Mouse (Mus musculus) liver, embryonic 14.5 days (tissue): ENCODE results near the gene Kcp. TPM values are rescaled to one million over a fixed set of nuclear protein-coding genes. Genes with fewer than 3 reads are reported as not detected.
A peak's percentile ranks its signal among the peaks of the same experiment; 100 is the strongest.

Experiments used
- ATAC-seq: fragments of 200-750 bp; cut with Nextera tagmentation; 2 replicates; pipeline ENCODE4 v1.8.0; 2017; ENCODE audit warnings: moderate number of reproducible peaks, mild to moderate bottlenecking, moderate library complexity; ENCODE audit not compliant: insufficient read depth
- DNase-seq, 3 experiments: peaks; one replicate each; pipeline ENCODE4 v3.0.0-alpha.2; 2012 to 2013; ENCODE audit warnings: low read depth in 3 of 3, low spot score in 3 of 3
- H3K27ac ChIP-seq: fragments of 300-500 bp; sonication (generic); 2 replicates; pipeline ENCODE4 v1.5.1; 2014; ENCODE audit warnings: moderate library complexity, mild to moderate bottlenecking, control low read depth, inconsistent platforms
- H3K27me3 ChIP-seq: fragments of 300-500 bp; sonication (generic); 2 replicates; pipeline ENCODE4 v1.6.1; 2014; ENCODE audit warnings: mild to moderate bottlenecking, low read length, moderate library complexity; ENCODE audit not compliant: control insufficient read depth, insufficient read depth
- H3K36me3 ChIP-seq: fragments of 300-500 bp; sonication (generic); replicated peaks from 2 replicates; pipeline ENCODE4 v1.6.1; 2014; ENCODE audit warnings: low read depth; ENCODE audit not compliant: control insufficient read depth, insufficient read depth
- H3K4me1 ChIP-seq, 2 experiments: fragments of 200-500 bp in 1 of 2; fragments of 300-500 bp in 1 of 2; sonication (generic) in 1 of 2; replicated peaks; 2 replicates each; pipeline ENCODE4 v1.6.1; 2012 to 2014; ENCODE audit warnings: antibody characterized with exemption in 1 of 2, inconsistent platforms in 1 of 2, low read length in 1 of 2; ENCODE audit not compliant: control insufficient read depth in 2 of 2, insufficient read depth in 2 of 2
- H3K4me2 ChIP-seq: fragments of 300-500 bp; sonication (generic); 2 replicates; pipeline ENCODE4 v1.6.1; 2014; ENCODE audit warnings: low read depth, mild to moderate bottlenecking, control low read depth, moderate library complexity
- H3K4me3 ChIP-seq, 2 experiments: fragments of 200-500 bp in 1 of 2; fragments of 300-500 bp in 1 of 2; sonication (generic) in 1 of 2; 2 replicates each; pipeline ENCODE4 v1.5.1; 2012 to 2014; ENCODE audit warnings: low read depth in 2 of 2, low read length in 2 of 2, mild to moderate bottlenecking in 2 of 2, control low read depth in 1 of 2, inconsistent platforms in 1 of 2, moderate library complexity in 1 of 2; ENCODE audit not compliant: insufficient read depth in 1 of 2
- H3K9ac ChIP-seq: fragments of 300-500 bp; sonication (generic); replicated peaks from 2 replicates; pipeline ENCODE4 v1.6.1; 2014; ENCODE audit warnings: mild to moderate bottlenecking, control low read depth, moderate library complexity
- H3K9me3 ChIP-seq: fragments of 300-500 bp; sonication (generic); 2 replicates; pipeline ENCODE4 v1.6.1; 2016; ENCODE audit warnings: low read length, mixed read lengths; ENCODE audit not compliant: control insufficient read depth
- CTCF ChIP-seq: IDR thresholded peaks from 2 replicates; pipeline ENCODE4 v1.5.1; 2016; ENCODE audit warnings: antibody characterized with exemption, low read depth, control low read depth
- EP300 ChIP-seq: IDR thresholded peaks from 2 replicates; pipeline ENCODE4 v1.6.1; 2016; ENCODE audit warnings: antibody characterized with exemption, low read depth
- WGBS: fragments of 180-500 bp; shearing (Covaris S2); extraction: QIAGEN DNeasy Blood & Tissue Kit; methylation state at CpG from one replicate; pipeline ENCODE4 v1.1.7; 2014; ENCODE audit not compliant: insufficient replicate concordance; 5-methylcytosine and 5-hydroxymethylcytosine counted together
- polyA plus RNA-seq, 2 experiments: library from polyadenylated mRNA; depleted of rRNA in 1 of 2; stranded (reverse) in 1 of 2; unstranded in 1 of 2; fragments of >200 nt; fragmentation: Nextera tagmentation in 1 of 2; extraction: Ambion mirVana in 1 of 2; gene quantifications; 2 replicates each; pipeline versions ENCODE4 v1.2.1 to v1.2.3; 2012 to 2014

The Kcp gene
- polyA plus RNA-seq, 2 experiments = 0.67 to 2.0 TPM

GRCm38 (mm10) chr6:29500177-29500576 is 7.6 kb downstream of the Kcp start:
- no peaks in the 10 kb centered on the region for H3K36me3 ChIP-seq
- H3K9me3 ChIP-seq = no peaks in the 10 kb centered on the region
- H3K27ac ChIP-seq = no peak overlapping the region
- H3K4me1 ChIP-seq = peaks cover 0 to 7% of the 10 kb centered on the region in 2 experiments; a peak in 2 of 4 replicates
- ATAC-seq (0 out of 2 replicates have a peak, but pooled peaks have one; percentile 15), DNase-seq (peak in 1 of 3 experiments; percentile 12)
- no peak overlapping the region for H3K4me3 ChIP-seq
- peaks cover 20% of the 10 kb centered on the region for H3K27me3 ChIP-seq
- TF ChIP-seq EP300 (no peak), CTCF (no peak)
- H3K4me2 ChIP-seq = no peak overlapping the region
- H3K9ac ChIP-seq = no peak overlapping the region
- WGBS = 26% methylated on average over 7 of the region's 7 CpGs

- TF ChIP-seq EP300 (no peak), CTCF (no peak)
- ATAC-seq = no peak
- WGBS = 22% methylated on average over 2 of the region's 2 CpGs
These were observed 10.0 kb downstream of the Kcp start for GRCm38 (mm10) chr6:29497791-29498190.

GRCm38 (mm10) chr6:29496270-29496669 is 11.5 kb downstream of the Kcp start:
- no peak overlapping the region for H3K27ac ChIP-seq
- no peak overlapping the region for H3K4me2 ChIP-seq
- no peak overlapping the region for H3K4me3 ChIP-seq
- H3K4me1 ChIP-seq = peaks cover 0 to 4% of the 10 kb centered on the region in 2 experiments; a peak in 2 of 4 replicates
- 15% methylated on average over 23 of the region's 25 CpGs for WGBS
- no peaks in the 10 kb centered on the region for H3K36me3 ChIP-seq
- H3K9ac ChIP-seq = no peak overlapping the region
- TF ChIP-seq EP300 = no peak
- no peak for TF ChIP-seq CTCF
- no peak for DNase-seq
- H3K27me3 ChIP-seq = peaks cover 20% of the 10 kb centered on the region
- no peak for ATAC-seq
- H3K9me3 ChIP-seq = no peaks in the 10 kb centered on the region

More at GRCm38 (mm10) chr6:29497791-29498190, 10.0 kb downstream of the Kcp start:
- DNase-seq = no peak
- no peaks in the 10 kb centered on the region for H3K36me3 ChIP-seq
- no peak overlapping the region for H3K4me2 ChIP-seq
- H3K27ac ChIP-seq = no peak overlapping the region
- H3K4me3 ChIP-seq = no peak overlapping the region
- peaks cover 0 to 7% of the 10 kb centered on the region in 2 experiments; a peak in 2 of 4 replicates for H3K4me1 ChIP-seq
- H3K9ac ChIP-seq = no peak overlapping the region
- H3K27me3 ChIP-seq = peaks cover 20% of the 10 kb centered on the region
- no peaks in the 10 kb centered on the region for H3K9me3 ChIP-seq

GRCm38 (mm10) chr6:29494101-29494500 is 13.7 kb downstream of the Kcp start:
- no peaks in the 10 kb centered on the region for H3K36me3 ChIP-seq
- H3K4me2 ChIP-seq = no peak overlapping the region
- no peaks in the 10 kb centered on the region for H3K4me1 ChIP-seq
- ATAC-seq = no peak
- H3K9ac ChIP-seq = no peak overlapping the region
- peak in 1 of 3 experiments; percentile 11 for DNase-seq
- no peaks in the 10 kb centered on the region for H3K9me3 ChIP-seq
- TF ChIP-seq CTCF (no peak), EP300 (no peak)
- no peak overlapping the region for H3K4me3 ChIP-seq
- 53% methylated on average over 4 of the region's 4 CpGs for WGBS
- H3K27me3 ChIP-seq = peaks cover 20% of the 10 kb centered on the region
- no peak overlapping the region for H3K27ac ChIP-seq

GRCm38 (mm10) chr6:29485951-29486350 is 21.8 kb downstream of the Kcp start:
- DNase-seq (no peak), ATAC-seq (no peak)
- Histone ChIP-seq H3K4me2 (no peak overlapping the region), H3K4me3 (no peak overlapping the region), H3K27ac (no peak overlapping the region), H3K9me3 (no peaks in the 10 kb centered on the region), H3K36me3 (no peaks in the 10 kb centered on the region), H3K9ac (no peak overlapping the region), H3K4me1 (no peaks in the 10 kb centered on the region), H3K27me3 (no peaks in the 10 kb centered on the region; the same call in 1 of the 2 replicates)
- TF ChIP-seq EP300 = no peak
- TF ChIP-seq CTCF = no peak
- 37% methylated on average over 2 of the region's 2 CpGs for WGBS
